Mouse (Mus musculus): ENCODE data around the gene Gdpd2. TPM values are rescaled to one million over a fixed set of nuclear protein-coding genes. Genes with fewer than 3 reads are reported as not detected.

Gdpd2 gene
- polyA plus RNA-seq, 1 experiment from 2014 or later = 3.7 TPM

GRCm38 (mm10) chrX:100778397-100778796, 48.7 kb downstream of the Gdpd2 start:
- ATAC-seq (ENCODE audit: insufficient number of reproducible peaks, insufficient read depth, low FRiP score, low TSS enrichment, low read depth) = no peak
- Histone ChIP-seq H3K27ac (no peak overlapping the region), H3K4me1 (peaks cover 3% of the 10 kb centered on the region; the same call in 1 of the 2 replicates), H3K36me3 (no peaks in the 10 kb centered on the region), H3K27me3 (no peaks in the 10 kb centered on the region), H3K9me3 (no peaks in the 10 kb centered on the region), H3K4me2 (peak overlapping the region; percentile 64), H3K4me3 (peak overlapping the region; percentile 57), H3K9ac (peak overlapping the region; percentile 76)
- 39% methylated on average over 5 of the region's 5 CpGs for WGBS

Other genes starting within 250 kb of the Gdpd2 start
- gene Igbp1, start 235.6 kb upstream of the Gdpd2 start, polyA plus RNA-seq (2015; fragmentation: Nextera tagmentation; extraction: Ambion mirVana) = 43.7 and 45.4 TPM in 2 replicates
- gene Dgat2l6, start 205.0 kb upstream of the Gdpd2 start, polyA plus RNA-seq (2015; fragmentation: Nextera tagmentation; extraction: Ambion mirVana) = not detected in 2 replicates
- gene Awat1, start 157.6 kb upstream of the Gdpd2 start, polyA plus RNA-seq (2015; fragmentation: Nextera tagmentation; extraction: Ambion mirVana) = not detected in 2 replicates
- gene P2ry4, start 135.0 kb upstream of the Gdpd2 start, polyA plus RNA-seq (2015; fragmentation: Nextera tagmentation; extraction: Ambion mirVana) = not detected in 2 replicates
- not detected in 2 replicates for gene Arr3, start 124.4 kb upstream of the Gdpd2 start, polyA plus RNA-seq (2015; fragmentation: Nextera tagmentation; extraction: Ambion mirVana)
- 27.1 and 27.9 TPM in 2 replicates for gene Kif4, start 104.1 kb upstream of the Gdpd2 start, polyA plus RNA-seq (2015; fragmentation: Nextera tagmentation; extraction: Ambion mirVana)
- 117 and 133 TPM in 2 replicates for gene Pdzd11, start 103.3 kb upstream of the Gdpd2 start, polyA plus RNA-seq (2015; fragmentation: Nextera tagmentation; extraction: Ambion mirVana)
- 6.7 and 9.4 TPM in 2 replicates for gene Dlg3, start 37.8 kb downstream of the Gdpd2 start, polyA plus RNA-seq (2015; fragmentation: Nextera tagmentation; extraction: Ambion mirVana)